ENCODE assay signal across 3 mouse cellular contexts in genomic region chr8:105175287-105175686, GRCm38 (mm10).
DNase-seq lines count a peak whose midpoint lies in the region.

No protein-coding gene starts in this region.

- DNase-seq in 3T3-L1 (ENCODE audit: low read depth, low spot score), result peak; percentile 60
- DNase-seq in NIH3T3 (ENCODE audit: low read depth), result peak; percentile 57
- DNase-seq in heart, adult 11 months, result peak; percentile 22
